Mouse (Mus musculus) neural tube, embryonic 14.5 days (tissue): ENCODE results near the gene Cela3a. TPM values are rescaled to one million over a fixed set of nuclear protein-coding genes. Genes with fewer than 3 reads are reported as not detected.

ENCODE experiments used
- ATAC-seq: fragments of 200-750 bp; cut with Nextera tagmentation; 2 replicates; pipeline ENCODE4 v1.8.0; 2017; ENCODE audit warnings: low read depth, mild to moderate bottlenecking, moderate TSS enrichment, moderate library complexity
- H3K27ac ChIP-seq: fragments of 300-500 bp; sonication (generic); 2 replicates; pipeline ENCODE4 v1.5.1; 2014; ENCODE audit warnings: low read depth, mild to moderate bottlenecking, control low read depth, low read length, moderate library complexity, mixed read lengths
- H3K27me3 ChIP-seq: fragments of 300-500 bp; sonication (generic); 2 replicates; pipeline ENCODE4 v1.6.1; 2014; ENCODE audit warnings: low read length; ENCODE audit not compliant: control insufficient read depth, insufficient read depth
- H3K36me3 ChIP-seq: fragments of 300-500 bp; sonication (generic); 2 replicates; pipeline ENCODE4 v1.6.1; 2014; ENCODE audit warnings: low read length, mixed read lengths; ENCODE audit not compliant: control insufficient read depth, insufficient read depth
- H3K4me1 ChIP-seq: fragments of 300-500 bp; sonication (generic); 2 replicates; pipeline ENCODE4 v1.6.1; 2014; ENCODE audit warnings: low read length; ENCODE audit not compliant: control insufficient read depth, insufficient read depth
- H3K4me2 ChIP-seq: fragments of 300-500 bp; sonication (generic); 2 replicates; pipeline ENCODE4 v1.6.1; 2014; ENCODE audit warnings: mild to moderate bottlenecking, low read depth, low read length, control low read depth
- H3K4me3 ChIP-seq: fragments of 300-500 bp; sonication (generic); 2 replicates; pipeline ENCODE4 v1.5.1; 2014; ENCODE audit warnings: low read depth, low read length, control low read depth, mixed read lengths
- H3K9ac ChIP-seq: fragments of 300-500 bp; sonication (generic); replicated peaks from 2 replicates; pipeline ENCODE4 v1.6.1; 2014; ENCODE audit warnings: low read depth, mild to moderate bottlenecking, control low read depth, low read length, mixed read lengths
- H3K9me3 ChIP-seq: fragments of 300-500 bp; sonication (generic); 2 replicates; pipeline ENCODE4 v1.6.1; 2016; ENCODE audit warnings: low read length; ENCODE audit not compliant: control insufficient read depth
- WGBS: fragments of 180-500 bp; shearing (Covaris S2); extraction: QIAGEN DNeasy Blood & Tissue Kit; methylation state at CpG from one replicate; pipeline ENCODE4 v1.1.7; 2014; 5-methylcytosine and 5-hydroxymethylcytosine counted together
- polyA plus RNA-seq: library from polyadenylated mRNA; unstranded; fragments of >200 nt; fragmentation: Nextera tagmentation; extraction: Ambion mirVana; gene quantifications from 2 replicates; pipeline ENCODE4 v1.2.1, GENCODE M21; 2014

The Cela3a gene
- polyA plus RNA-seq, 1 experiment from 2014 or later: not detected

- Histone ChIP-seq H3K4me3 (no peak overlapping the region), H3K4me2 (no peak overlapping the region), H3K4me1 (peaks cover 3% of the 10 kb centered on the region; the same call in 1 of the 2 replicates), H3K9me3 (no peaks in the 10 kb centered on the region), H3K36me3 (no peaks in the 10 kb centered on the region), H3K27me3 (no peaks in the 10 kb centered on the region), H3K9ac (no peak overlapping the region), H3K27ac (no peak overlapping the region)
- 46% methylated on average over 5 of the region's 5 CpGs for WGBS
- ATAC-seq: no peak
These were observed 42.1 kb downstream of the Cela3a start for GRCm38 (mm10) chr4:137367275-137368088.

- ATAC-seq: no peak
- WGBS: 87% methylated on average over 4 of the region's 4 CpGs
- no peak overlapping the region for H3K4me2 ChIP-seq
These were observed 43.5 kb downstream of the Cela3a start for GRCm38 (mm10) chr4:137366097-137366496.

GRCm38 (mm10) chr4:137365356-137366062 is 44.1 kb downstream of the Cela3a start:
- Histone ChIP-seq H3K9me3 (no peaks in the 10 kb centered on the region), H3K27ac (no peak overlapping the region), H3K4me1 (peaks cover 3% of the 10 kb centered on the region; the same call in 1 of the 2 replicates), H3K36me3 (no peaks in the 10 kb centered on the region), H3K4me2 (no peak overlapping the region), H3K9ac (no peak overlapping the region), H3K27me3 (no peaks in the 10 kb centered on the region), H3K4me3 (no peak overlapping the region)
- no peak for ATAC-seq
- WGBS: 85% methylated on average over 19 of the region's 19 CpGs

More at GRCm38 (mm10) chr4:137366097-137366496, 43.5 kb downstream of the Cela3a start:
- Histone ChIP-seq H3K27ac (no peak overlapping the region), H3K4me3 (no peak overlapping the region), H3K9me3 (no peaks in the 10 kb centered on the region), H3K27me3 (no peaks in the 10 kb centered on the region), H3K9ac (no peak overlapping the region), H3K36me3 (no peaks in the 10 kb centered on the region), H3K4me1 (peaks cover 3% of the 10 kb centered on the region; the same call in 1 of the 2 replicates)

- ATAC-seq: no peak
- 90% methylated on average over 6 of the region's 6 CpGs for WGBS
These were observed 44.8 kb downstream of the Cela3a start for GRCm38 (mm10) chr4:137364826-137365225.

GRCm38 (mm10) chr4:137360996-137361395 is 48.6 kb downstream of the Cela3a start:
- Histone ChIP-seq H3K27ac (no peak overlapping the region), H3K9ac (no peak overlapping the region), H3K4me3 (no peak overlapping the region), H3K9me3 (no peaks in the 10 kb centered on the region), H3K4me2 (no peak overlapping the region), H3K4me1 (peaks cover 4% of the 10 kb centered on the region; the same call in 1 of the 2 replicates), H3K27me3 (no peaks in the 10 kb centered on the region), H3K36me3 (no peaks in the 10 kb centered on the region)
- 66% methylated on average over 3 of the region's 3 CpGs for WGBS
- no peak for ATAC-seq

More at GRCm38 (mm10) chr4:137364826-137365225, 44.8 kb downstream of the Cela3a start:
- Histone ChIP-seq H3K4me2 (no peak overlapping the region), H3K9ac (no peak overlapping the region), H3K27me3 (no peaks in the 10 kb centered on the region), H3K36me3 (no peaks in the 10 kb centered on the region), H3K4me3 (no peak overlapping the region), H3K27ac (no peak overlapping the region), H3K9me3 (no peaks in the 10 kb centered on the region), H3K4me1 (no peaks in the 10 kb centered on the region)

GRCm38 (mm10) chr4:137358291-137359002 is 51.1 kb downstream of the Cela3a start:
- H3K27me3 ChIP-seq: no peaks in the 10 kb centered on the region
- H3K27ac ChIP-seq: no peak overlapping the region
- no peak overlapping the region for H3K4me3 ChIP-seq
- H3K9ac ChIP-seq: no peak overlapping the region
- H3K4me1 ChIP-seq: peaks cover 15% of the 10 kb centered on the region
- H3K9me3 ChIP-seq: no peaks in the 10 kb centered on the region
- no peak for ATAC-seq
- H3K4me2 ChIP-seq: no peak overlapping the region
- 66% methylated on average over 14 of the region's 14 CpGs for WGBS
- no peaks in the 10 kb centered on the region for H3K36me3 ChIP-seq

- Histone ChIP-seq H3K4me1 (peaks cover 23% of the 10 kb centered on the region), H3K4me3 (peak within 1 kb of the TSS; percentile 93), H3K27ac (peak within 1 kb of the TSS; percentile 98), H3K27me3 (no peaks in the 10 kb centered on the region), H3K4me2 (peak within 1 kb of the TSS; percentile 65), H3K9ac (peak within 1 kb of the TSS; percentile 100), H3K36me3 (no peaks in the 10 kb centered on the region), H3K9me3 (no peaks in the 10 kb centered on the region)
- peak; percentile 97 for ATAC-seq
- WGBS: under 1% methylated on average over 31 of the region's 44 CpGs
These were observed 51.9 kb downstream of the Cela3a start, which contains the start of gene Cdc42 for GRCm38 (mm10) chr4:137357517-137358254. TSS of gene Cdc42 (minus strand) at chr4:137357720.

GRCm38 (mm10) chr4:137356674-137357510 is 52.7 kb downstream of the Cela3a start:
- ATAC-seq: peak; percentile 72
- peak overlapping the region; percentile 93 for H3K4me3 ChIP-seq
- peak overlapping the region; percentile 100 for H3K9ac ChIP-seq
- no peaks in the 10 kb centered on the region for H3K36me3 ChIP-seq
- H3K27ac ChIP-seq: peak overlapping the region; percentile 98
- under 1% methylated on average over 41 of the region's 90 CpGs for WGBS
- H3K9me3 ChIP-seq: no peaks in the 10 kb centered on the region
- peaks cover 23% of the 10 kb centered on the region for H3K4me1 ChIP-seq
- no peaks in the 10 kb centered on the region for H3K27me3 ChIP-seq
- peak overlapping the region; percentile 65 for H3K4me2 ChIP-seq
